Mouse (Mus musculus): ENCODE measurements around the gene Prkg1. TPM values are rescaled to one million over a fixed set of nuclear protein-coding genes. Genes with fewer than 3 reads are reported as not detected.
A peak's percentile ranks its signal among the peaks of the same experiment; 100 is the strongest.

The Prkg1 gene
- polyA plus RNA-seq, 1 experiment from 2014 or later, result 0.74 TPM

DNA sequence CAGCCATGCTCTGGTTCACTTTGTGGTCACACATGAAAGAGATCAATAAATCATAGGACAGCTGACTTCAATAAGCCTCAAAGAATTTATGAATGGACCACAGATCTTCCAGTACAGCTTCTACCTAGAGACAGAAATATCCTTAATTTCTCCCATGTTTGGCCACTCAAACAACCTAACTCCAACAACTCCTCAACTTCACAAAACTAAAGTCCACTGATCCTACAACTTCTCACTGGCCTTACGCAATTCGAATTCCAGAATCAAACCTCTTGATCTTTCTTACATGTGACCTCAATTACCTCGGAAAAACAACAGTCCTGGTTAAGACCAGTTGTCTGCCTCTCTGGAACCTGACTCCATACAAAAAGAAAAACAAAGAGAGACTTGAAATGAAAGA, 875.0 kb downstream of the Prkg1 start:
- Histone ChIP-seq H3K27ac (ENCODE audit: low read depth) (no peak overlapping the region), H3K4me3 (ENCODE audit: low read depth, low read length) (no peak overlapping the region), H3K9ac (replicated peaks) (no peak overlapping the region), H3K9me3 (ENCODE audit: low read length) (no peaks in the 10 kb centered on the region), H3K4me2 (ENCODE audit: low read depth, low read length) (no peak overlapping the region), H3K36me3 (replicated peaks; ENCODE audit: insufficient read depth, low read length) (no peaks in the 10 kb centered on the region), H3K4me1 (ENCODE audit: insufficient read depth) (no peaks in the 10 kb centered on the region), H3K27me3 (ENCODE audit: insufficient read depth, low read length) (no peaks in the 10 kb centered on the region)
- WGBS (ENCODE audit: insufficient replicate concordance), result 73% methylated on average over 3 of the region's 3 CpGs
- ATAC-seq (no peak), DNase-seq (no peak)
- TF ChIP-seq EP300 (IDR thresholded peaks at IDR 0.05; ENCODE audit: low read depth), result no peak

DNA sequence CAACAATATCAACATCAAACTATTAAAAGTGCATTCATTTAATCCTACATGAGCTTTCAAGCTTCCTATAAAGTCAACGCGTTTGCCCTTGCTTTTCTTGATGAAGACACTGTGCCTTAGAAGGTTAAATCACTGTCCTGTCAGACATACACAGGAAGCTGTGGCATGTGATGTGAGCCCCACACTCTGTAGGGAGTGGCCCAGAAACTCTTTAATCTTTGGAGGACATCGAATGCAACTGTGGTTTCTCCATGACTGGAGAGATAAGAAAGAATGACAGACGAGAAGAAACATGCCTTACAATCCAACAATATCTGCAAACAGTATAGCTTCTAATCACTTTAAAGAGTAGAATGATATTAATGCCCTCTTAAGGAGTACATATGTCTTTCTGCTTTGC, 903.4 kb downstream of the Prkg1 start:
- Histone ChIP-seq H3K4me2 (ENCODE audit: low read depth, low read length) (no peak overlapping the region), H3K9me3 (ENCODE audit: low read length) (no peaks in the 10 kb centered on the region), H3K36me3 (replicated peaks; ENCODE audit: insufficient read depth, low read length) (no peaks in the 10 kb centered on the region), H3K4me3 (ENCODE audit: low read depth, low read length) (no peak overlapping the region), H3K9ac (replicated peaks) (no peak overlapping the region), H3K27me3 (ENCODE audit: insufficient read depth, low read length) (no peaks in the 10 kb centered on the region), H3K27ac (ENCODE audit: low read depth) (no peak overlapping the region), H3K4me1 (ENCODE audit: insufficient read depth) (no peaks in the 10 kb centered on the region)
- DNase-seq, result no peak
- 35% methylated on average over 4 of the region's 4 CpGs for WGBS (ENCODE audit: insufficient replicate concordance)
- no peak for ATAC-seq
- TF ChIP-seq CTCF (IDR thresholded peaks at IDR 0.05; ENCODE audit: low read depth) (no peak), EP300 (IDR thresholded peaks at IDR 0.05; ENCODE audit: low read depth) (no peak)

DNA sequence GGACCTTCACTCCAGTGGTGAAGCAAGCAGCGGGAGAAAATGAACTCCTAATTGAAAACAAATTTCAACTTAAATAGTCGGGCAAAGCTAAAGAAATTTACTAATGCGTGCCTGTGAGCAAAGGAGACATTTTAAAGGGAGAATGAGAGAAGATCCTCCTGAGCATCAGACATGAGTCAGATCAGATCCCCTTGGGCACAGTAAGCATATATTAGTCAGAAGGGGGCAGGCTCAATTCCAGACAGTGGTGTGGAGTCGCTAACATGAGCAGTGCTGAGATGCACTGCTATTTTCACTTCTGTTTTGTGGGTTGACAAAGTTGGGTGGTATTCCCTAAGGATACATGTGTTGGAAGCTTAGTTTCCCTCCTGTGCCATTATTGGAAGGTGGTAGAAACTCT, 913.8 kb downstream of the Prkg1 start:
- TF ChIP-seq EP300 (IDR thresholded peaks at IDR 0.05; ENCODE audit: low read depth), result no peak
- Histone ChIP-seq H3K4me1 (ENCODE audit: insufficient read depth) (no peaks in the 10 kb centered on the region), H3K36me3 (replicated peaks; ENCODE audit: insufficient read depth, low read length) (no peaks in the 10 kb centered on the region), H3K9ac (replicated peaks) (no peak overlapping the region), H3K4me2 (ENCODE audit: low read depth, low read length) (no peak overlapping the region), H3K4me3 (ENCODE audit: low read depth, low read length) (no peak overlapping the region), H3K27me3 (ENCODE audit: insufficient read depth, low read length) (no peaks in the 10 kb centered on the region), H3K27ac (ENCODE audit: low read depth) (no peak overlapping the region), H3K9me3 (ENCODE audit: low read length) (no peaks in the 10 kb centered on the region)
- WGBS (ENCODE audit: insufficient replicate concordance), result 84% methylated on average over 4 of the region's 4 CpGs
- ATAC-seq (no peak), DNase-seq (no peak)

DNA sequence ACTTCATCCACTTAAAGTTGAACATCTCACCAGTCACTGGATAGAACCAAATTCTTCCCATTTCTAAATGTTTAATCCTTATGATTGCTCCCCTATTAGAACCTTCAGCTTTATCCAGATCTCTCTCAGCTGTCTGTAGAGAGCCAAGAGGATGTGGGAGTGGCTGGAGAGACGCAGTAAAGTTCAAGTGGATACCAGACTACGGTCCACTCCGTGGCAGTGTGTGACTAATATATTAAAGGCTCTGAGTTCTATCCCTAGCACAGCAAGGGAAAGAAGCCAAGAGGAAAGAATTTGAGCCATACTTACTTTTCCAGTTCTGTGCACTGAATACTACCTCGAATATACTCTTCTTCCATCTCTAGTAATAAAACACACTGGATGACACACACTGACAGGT, 919.9 kb downstream of the Prkg1 start:
- Histone ChIP-seq H3K4me1 (ENCODE audit: insufficient read depth) (no peaks in the 10 kb centered on the region), H3K36me3 (replicated peaks; ENCODE audit: insufficient read depth, low read length) (no peaks in the 10 kb centered on the region), H3K27me3 (ENCODE audit: insufficient read depth, low read length) (no peaks in the 10 kb centered on the region), H3K4me2 (ENCODE audit: low read depth, low read length) (no peak overlapping the region), H3K9me3 (ENCODE audit: low read length) (no peaks in the 10 kb centered on the region), H3K9ac (replicated peaks) (no peak overlapping the region), H3K27ac (ENCODE audit: low read depth) (no peak overlapping the region), H3K4me3 (ENCODE audit: low read depth, low read length) (no peak overlapping the region)
- ATAC-seq (no peak), DNase-seq (no peak)
- WGBS (ENCODE audit: insufficient replicate concordance), result 63% methylated on average over 4 of the region's 4 CpGs
- no peak for TF ChIP-seq CTCF (IDR thresholded peaks at IDR 0.05; ENCODE audit: low read depth)
- TF ChIP-seq EP300 (IDR thresholded peaks at IDR 0.05; ENCODE audit: low read depth), result no peak

DNA sequence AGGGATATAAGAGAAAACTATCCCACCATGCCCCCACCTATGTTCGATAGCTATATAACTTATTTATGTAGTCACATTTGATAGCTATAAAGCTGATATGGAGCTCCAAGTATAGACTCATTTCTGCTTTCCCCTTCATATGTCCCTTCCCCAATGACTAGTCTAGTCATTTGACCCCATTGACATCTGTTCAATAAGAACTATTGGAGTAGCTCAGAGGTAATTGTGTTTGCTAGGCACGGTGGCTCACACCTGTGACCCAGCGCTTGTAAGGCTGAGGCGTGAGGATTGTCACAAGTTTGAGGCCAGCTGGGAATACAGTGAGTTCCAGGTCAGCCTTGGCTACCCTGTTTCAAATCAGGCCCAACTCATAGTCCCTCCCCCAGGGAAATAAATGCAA, 921.2 kb downstream of the Prkg1 start:
- H3K9ac ChIP-seq (replicated peaks), result no peak overlapping the region
- no peak overlapping the region for H3K4me2 ChIP-seq (ENCODE audit: low read depth, low read length)
- H3K27ac ChIP-seq (ENCODE audit: low read depth), result no peak overlapping the region
- H3K36me3 ChIP-seq (replicated peaks; ENCODE audit: insufficient read depth, low read length), result no peaks in the 10 kb centered on the region
- no peak overlapping the region for H3K4me3 ChIP-seq (ENCODE audit: low read depth, low read length)
- no peaks in the 10 kb centered on the region for H3K4me1 ChIP-seq (ENCODE audit: insufficient read depth)
- TF ChIP-seq EP300 (IDR thresholded peaks at IDR 0.05; ENCODE audit: low read depth), result no peak
- TF ChIP-seq CTCF (IDR thresholded peaks at IDR 0.05; ENCODE audit: low read depth), result no peak
- no peaks in the 10 kb centered on the region for H3K9me3 ChIP-seq (ENCODE audit: low read length)
- DNase-seq (no peak), ATAC-seq (no peak)
- 71% methylated on average over 4 of the region's 4 CpGs for WGBS (ENCODE audit: insufficient replicate concordance)
- no peaks in the 10 kb centered on the region for H3K27me3 ChIP-seq (ENCODE audit: insufficient read depth, low read length)

DNA sequence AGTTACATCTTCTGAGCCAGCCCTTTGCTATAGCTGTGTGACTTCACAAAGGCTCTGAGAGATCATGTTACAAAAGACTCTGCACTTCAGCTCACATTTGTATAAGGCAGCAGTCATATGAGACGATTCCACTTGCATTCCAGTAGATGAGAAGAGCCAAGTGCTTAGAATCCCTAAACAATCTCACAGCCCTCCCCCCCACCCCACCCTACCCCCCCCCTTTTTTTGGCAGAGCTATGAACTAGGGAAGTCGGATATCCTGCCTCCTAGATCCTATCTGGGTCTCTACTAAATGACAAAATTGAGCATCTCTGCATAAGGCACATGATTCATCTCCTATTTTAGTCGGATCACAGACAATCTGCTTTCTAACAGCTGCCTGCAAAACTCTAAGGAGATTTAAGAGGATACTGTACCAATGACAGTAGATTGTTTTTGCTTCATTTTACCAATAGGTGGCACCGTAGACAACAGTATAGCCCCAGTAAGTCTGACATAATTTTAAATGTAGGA, 921.7 kb downstream of the Prkg1 start:
- H3K27me3 ChIP-seq (ENCODE audit: insufficient read depth, low read length), result no peaks in the 10 kb centered on the region
- 6% methylated on average over 4 of the region's 4 CpGs for WGBS (ENCODE audit: insufficient replicate concordance)
- H3K9ac ChIP-seq (replicated peaks), result no peak overlapping the region
- H3K4me3 ChIP-seq (ENCODE audit: low read depth, low read length), result no peak overlapping the region
- H3K4me2 ChIP-seq (ENCODE audit: low read depth, low read length), result no peak overlapping the region
- no peak for TF ChIP-seq EP300 (IDR thresholded peaks at IDR 0.05; ENCODE audit: low read depth)
- TF ChIP-seq CTCF (IDR thresholded peaks at IDR 0.05; ENCODE audit: low read depth), result peak; percentile 56
- no peaks in the 10 kb centered on the region for H3K36me3 ChIP-seq (replicated peaks; ENCODE audit: insufficient read depth, low read length)
- DNase-seq, result no peak
- no peak for ATAC-seq
- H3K9me3 ChIP-seq (ENCODE audit: low read length), result no peaks in the 10 kb centered on the region
- H3K27ac ChIP-seq (ENCODE audit: low read depth), result no peak overlapping the region
- H3K4me1 ChIP-seq (ENCODE audit: insufficient read depth), result no peaks in the 10 kb centered on the region

DNA sequence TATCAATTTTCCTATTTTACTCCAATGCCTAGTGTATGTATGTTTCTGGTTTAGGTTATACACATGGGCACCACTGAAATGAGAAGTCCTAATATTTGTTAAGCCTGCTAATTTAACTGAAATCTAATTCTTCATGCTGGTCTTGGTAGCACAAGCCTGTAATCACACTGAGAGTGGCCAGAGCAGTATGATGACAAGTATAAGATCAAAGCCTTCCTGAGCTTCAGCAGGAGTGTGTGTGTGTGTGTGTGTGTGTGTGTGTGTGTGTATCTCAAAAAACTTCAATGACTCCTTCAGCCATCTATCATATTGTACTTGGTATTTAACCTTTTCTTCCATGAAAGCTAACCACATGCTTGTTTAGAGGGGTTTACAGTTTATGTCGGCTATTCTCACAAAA, 922.2 kb downstream of the Prkg1 start:
- H3K4me1 ChIP-seq (ENCODE audit: insufficient read depth), result no peaks in the 10 kb centered on the region
- no peak overlapping the region for H3K4me3 ChIP-seq (ENCODE audit: low read depth, low read length)
- TF ChIP-seq EP300 (IDR thresholded peaks at IDR 0.05; ENCODE audit: low read depth), result no peak
- no peak for TF ChIP-seq CTCF (IDR thresholded peaks at IDR 0.05; ENCODE audit: low read depth)
- no peak overlapping the region for H3K9ac ChIP-seq (replicated peaks)
- H3K9me3 ChIP-seq (ENCODE audit: low read length), result no peaks in the 10 kb centered on the region
- no peaks in the 10 kb centered on the region for H3K27me3 ChIP-seq (ENCODE audit: insufficient read depth, low read length)
- WGBS (ENCODE audit: insufficient replicate concordance), result 47% methylated on average over 1 of the region's 1 CpGs
- H3K27ac ChIP-seq (ENCODE audit: low read depth), result no peak overlapping the region
- ATAC-seq (no peak), DNase-seq (no peak)
- no peaks in the 10 kb centered on the region for H3K36me3 ChIP-seq (replicated peaks; ENCODE audit: insufficient read depth, low read length)
- H3K4me2 ChIP-seq (ENCODE audit: low read depth, low read length), result no peak overlapping the region
